Mouse (Mus musculus) MEL (cell line): ENCODE measurements around the gene Orc1. TPM values are rescaled to one million over a fixed set of nuclear protein-coding genes. Genes with fewer than 3 reads are reported as not detected.

ENCODE experiments used
- DNase-seq: peaks from one replicate; pipeline ENCODE4 v3.0.0; 2011; ENCODE audit warnings: low read depth, low spot score
- H3K27ac ChIP-seq: 2 replicates; pipeline ENCODE4 v1.5.1; 2012; ENCODE audit warnings: low read depth, mild to moderate bottlenecking, control low read depth, low read length, moderate library complexity; ENCODE audit not compliant: control insufficient read depth
- H3K27me3 ChIP-seq, 2 experiments: fragments of 150-350 bp in 1 of 2; sonication (generic) in 1 of 2; 2 replicates each; pipeline ENCODE4 v1.6.1; 2012; ENCODE audit warnings: low read length in 2 of 2, mild to moderate bottlenecking in 2 of 2, improper control_type of control experiment in 1 of 2, moderate library complexity in 1 of 2; ENCODE audit not compliant: insufficient read depth in 2 of 2, control insufficient read depth in 1 of 2
- H3K36me3 ChIP-seq, 2 experiments: 2 replicates each; pipeline ENCODE4 v1.6.1; 2012 to 2014; ENCODE audit warnings: low read length in 2 of 2, improper control_type of control experiment in 1 of 2, inconsistent platforms in 1 of 2, mild to moderate bottlenecking in 1 of 2; ENCODE audit not compliant: insufficient read depth in 2 of 2, control insufficient read depth in 1 of 2
- H3K4me1 ChIP-seq, 2 experiments: fragments of 150-350 bp in 1 of 2; sonication (generic) in 1 of 2; 2 replicates each; pipeline ENCODE4 v1.6.1; 2012; ENCODE audit warnings: low read length in 2 of 2, improper control_type of control experiment in 1 of 2, mild to moderate bottlenecking in 1 of 2; ENCODE audit not compliant: insufficient read depth in 2 of 2, control insufficient read depth in 1 of 2
- H3K4me3 ChIP-seq, 2 experiments: fragments of 150-350 bp in 1 of 2; sonication (generic) in 1 of 2; 2 replicates each; pipeline ENCODE4 v1.5.1; 2012; ENCODE audit warnings: low read depth in 2 of 2, low read length in 2 of 2, mild to moderate bottlenecking in 2 of 2, moderate library complexity in 2 of 2, control low read depth in 1 of 2, improper control_type of control experiment in 1 of 2; ENCODE audit not compliant: control insufficient read depth in 1 of 2, insufficient read depth in 1 of 2
- H3K79me2 ChIP-seq: 2 replicates; pipeline ENCODE4 v1.6.1; 2012; ENCODE audit warnings: mild to moderate bottlenecking, low read length, moderate library complexity; ENCODE audit not compliant: control insufficient read depth, poor library complexity, insufficient read depth
- H3K9ac ChIP-seq: 2 replicates; pipeline ENCODE4 v1.6.1; 2012; ENCODE audit warnings: low read depth, mild to moderate bottlenecking, control low read depth, low read length, moderate library complexity; ENCODE audit not compliant: control insufficient read depth, poor library complexity, severe bottlenecking
- H3K9me3 ChIP-seq: fragments of 150-350 bp; sonication (generic); replicated peaks from 2 replicates; pipeline ENCODE4 v1.6.1; 2012; ENCODE audit warnings: mild to moderate bottlenecking, low read length, improper control_type of control experiment, moderate library complexity; ENCODE audit not compliant: insufficient read depth
- BHLHE40 ChIP-seq: IDR thresholded peaks from 2 replicates; pipeline ENCODE4 v1.6.1; 2012; ENCODE audit warnings: low read depth, mild to moderate bottlenecking, inconsistent platforms, low read length, improper control_type of control experiment, borderline replicate concordance
- E2F4 ChIP-seq: IDR thresholded peaks from 2 replicates; pipeline ENCODE4 v1.6.1; 2011; ENCODE audit warnings: low read depth, low read length, improper control_type of control experiment, borderline replicate concordance
- ELF1 ChIP-seq: IDR thresholded peaks from 2 replicates; pipeline ENCODE4 v1.6.1; 2014; ENCODE audit warnings: low read depth, mild to moderate bottlenecking, inconsistent platforms, low read length, improper control_type of control experiment, moderate library complexity
- EP300 ChIP-seq, 2 experiments: IDR thresholded peaks; 2 replicates each; pipeline ENCODE4 v1.6.1; 2011; ENCODE audit warnings: improper control_type of control experiment in 2 of 2, low read length in 2 of 2, low read depth in 1 of 2, mild to moderate bottlenecking in 1 of 2
- ETS1 ChIP-seq: IDR thresholded peaks from 2 replicates; pipeline ENCODE4 v1.6.1; 2012; ENCODE audit warnings: low read depth, mild to moderate bottlenecking, inconsistent platforms, low read length, improper control_type of control experiment, moderate library complexity
- GATA1 ChIP-seq: IDR thresholded peaks from 2 replicates; pipeline ENCODE4 v1.6.1; 2011; ENCODE audit warnings: low read depth, low read length, improper control_type of control experiment
- MAX ChIP-seq: IDR thresholded peaks from 2 replicates; pipeline ENCODE4 v1.6.1; 2011; ENCODE audit warnings: low read length, improper control_type of control experiment
- MAZ ChIP-seq: IDR thresholded peaks from 2 replicates; pipeline ENCODE4 v1.6.1; 2012; ENCODE audit warnings: low read depth, mild to moderate bottlenecking, inconsistent platforms, low read length, improper control_type of control experiment
- MEF2A ChIP-seq: IDR thresholded peaks from 2 replicates; pipeline ENCODE4 v1.6.1; 2014; ENCODE audit warnings: low read depth, mild to moderate bottlenecking, inconsistent platforms, low read length, improper control_type of control experiment; ENCODE audit not compliant: poor library complexity, insufficient replicate concordance, severe bottlenecking; ENCODE audit errors: extremely low read depth
- MXI1 ChIP-seq: IDR thresholded peaks from 2 replicates; pipeline ENCODE4 v1.6.1; 2011; ENCODE audit warnings: mild to moderate bottlenecking, low read depth, low read length, improper control_type of control experiment
- NRF1 ChIP-seq: IDR thresholded peaks from 2 replicates; pipeline ENCODE4 v1.6.1; 2014; ENCODE audit warnings: low read depth, mild to moderate bottlenecking, inconsistent platforms, low read length, improper control_type of control experiment, moderate library complexity; ENCODE audit not compliant: poor library complexity, insufficient read depth, severe bottlenecking
- POLR2AphosphoS2 ChIP-seq: IDR thresholded peaks from 2 replicates; pipeline ENCODE4 v1.6.1; 2011; ENCODE audit warnings: low read length, improper control_type of control experiment
- POLR2AphosphoS5 ChIP-seq: IDR thresholded peaks from 2 replicates; pipeline ENCODE4 v1.6.1; 2012; ENCODE audit warnings: low read depth, borderline replicate concordance, mild to moderate bottlenecking, inconsistent platforms, low read length, moderate library complexity, mixed read lengths
- RCOR1 ChIP-seq: IDR thresholded peaks from 2 replicates; pipeline ENCODE4 v1.6.1; 2012; ENCODE audit warnings: low read depth, mild to moderate bottlenecking, inconsistent platforms, low read length, improper control_type of control experiment
- SIN3A ChIP-seq: IDR thresholded peaks from 2 replicates; pipeline ENCODE4 v1.6.1; 2012; ENCODE audit warnings: low read length, improper control_type of control experiment, inconsistent platforms
- SMC3 ChIP-seq: IDR thresholded peaks from 2 replicates; pipeline ENCODE4 v1.6.1; 2011; ENCODE audit warnings: low read depth, low read length, improper control_type of control experiment
- TAL1 ChIP-seq: IDR thresholded peaks from 2 replicates; pipeline ENCODE4 v1.6.1; 2012; ENCODE audit warnings: mild to moderate bottlenecking, inconsistent platforms, low read length, moderate library complexity, mixed read lengths
- TBP ChIP-seq: IDR thresholded peaks from 2 replicates; pipeline ENCODE4 v1.8.0; 2011; ENCODE audit warnings: low read depth, low read length, improper control_type of control experiment
- TCF12 ChIP-seq: IDR thresholded peaks from 2 replicates; pipeline ENCODE4 v1.6.1; 2014; ENCODE audit warnings: low read depth, mild to moderate bottlenecking, inconsistent platforms, low read length, improper control_type of control experiment, moderate library complexity
- UBTF ChIP-seq: IDR thresholded peaks from 2 replicates; pipeline ENCODE4 v1.6.1; 2012; ENCODE audit warnings: low read depth, mild to moderate bottlenecking, inconsistent platforms, low read length, improper control_type of control experiment, moderate library complexity, borderline replicate concordance; ENCODE audit not compliant: insufficient read depth
- USF1 ChIP-seq: IDR thresholded peaks from 2 replicates; pipeline ENCODE4 v1.6.1; 2014; ENCODE audit warnings: low read depth, mild to moderate bottlenecking, inconsistent platforms, low read length, improper control_type of control experiment, moderate library complexity
- USF2 ChIP-seq, 2 experiments: IDR thresholded peaks; 2 replicates each; pipeline ENCODE4 v1.6.1; 2011 to 2012; ENCODE audit warnings: improper control_type of control experiment in 2 of 2, low read length in 2 of 2, borderline replicate concordance in 1 of 2, inconsistent platforms in 1 of 2, low read depth in 1 of 2, mild to moderate bottlenecking in 1 of 2; ENCODE audit not compliant: insufficient read depth in 1 of 2
- ZC3H11A ChIP-seq: IDR thresholded peaks from 2 replicates; pipeline ENCODE4 v1.6.1; 2012; ENCODE audit warnings: low read depth, mild to moderate bottlenecking, inconsistent platforms, low read length, improper control_type of control experiment
- ZKSCAN1 ChIP-seq: IDR thresholded peaks from 2 replicates; pipeline ENCODE4 v1.6.1; 2012; ENCODE audit warnings: low read depth, mild to moderate bottlenecking, inconsistent platforms, low read length, improper control_type of control experiment, moderate library complexity
- ZMIZ1 ChIP-seq: IDR thresholded peaks from 2 replicates; pipeline ENCODE4 v1.6.1; 2012; ENCODE audit warnings: low read depth, mild to moderate bottlenecking, inconsistent platforms, low read length, improper control_type of control experiment, moderate library complexity
- polyA plus RNA-seq, 2 experiments: library from polyadenylated mRNA; stranded (reverse) in 1 of 2; unstranded in 1 of 2; fragments of >175 nt in 1 of 2; fragments of >200 nt in 1 of 2; gene quantifications; 2 replicates each; pipeline versions ENCODE4 v1.2.1 to v1.2.4; 2012; ENCODE audit warnings: low replicate concordance in 2 of 2, low read depth in 1 of 2; ENCODE audit not compliant: insufficient read length in 2 of 2, insufficient read depth in 1 of 2, missing spikeins in 1 of 2
- total RNA-seq: library from RNA; depleted of rRNA; stranded (reverse); fragments of 300-350 nt; gene quantifications from 2 replicates; pipeline ENCODE4 v1.2.3, GENCODE M21; 2012

The Orc1 gene
- total and polyA plus RNA-seq, 3 experiments, result 24.4 to 26.8 TPM; not detected in 1

- Histone ChIP-seq H3K4me1 (no peaks in the 10 kb centered on the region), H3K36me3 (peaks cover 0 to 13% of the 10 kb centered on the region in 2 experiments; a peak in 2 of 4 replicates)
These were observed 50.2 kb downstream of the Orc1 start for GRCm38 (mm10) chr4:108629363-108629880.

GRCm38 (mm10) chr4:108630096-108630495 is 50.9 kb downstream of the Orc1 start:
- H3K27ac ChIP-seq, result no peak overlapping the region
- TF ChIP-seq MAX (no peak), E2F4 (no peak)
- H3K27me3 ChIP-seq, result no peaks in the 10 kb centered on the region
- H3K4me3 ChIP-seq, result no peak overlapping the region
- DNase-seq, result no peak
- H3K79me2 ChIP-seq, result no peaks in the 10 kb centered on the region
- H3K4me1 ChIP-seq, result no peaks in the 10 kb centered on the region
- H3K9ac ChIP-seq, result no peak overlapping the region
- peaks cover 0 to 13% of the 10 kb centered on the region in 2 experiments; a peak in 2 of 4 replicates for H3K36me3 ChIP-seq
- no peaks in the 10 kb centered on the region for H3K9me3 ChIP-seq

More at GRCm38 (mm10) chr4:108629363-108629880, 50.2 kb downstream of the Orc1 start:
- Histone ChIP-seq H3K79me2 (no peaks in the 10 kb centered on the region), H3K9ac (no peak overlapping the region), H3K4me3 (no peak overlapping the region), H3K27me3 (no peaks in the 10 kb centered on the region), H3K27ac (no peak overlapping the region), H3K9me3 (no peaks in the 10 kb centered on the region)
- DNase-seq, result no peak
- no peak for TF ChIP-seq ETS1
- TF ChIP-seq MEF2A, result no peak
- no peak for TF ChIP-seq POLR2AphosphoS5
- no peak for TF ChIP-seq GATA1
- TF ChIP-seq POLR2AphosphoS2, result no peak
- no peak for TF ChIP-seq ZMIZ1
- TF ChIP-seq RCOR1, result no peak
- no peak for TF ChIP-seq SIN3A
- no peak for TF ChIP-seq USF1
- TF ChIP-seq ZKSCAN1, result no peak
- TF ChIP-seq, all 39 proteins: peak for 0

GRCm38 (mm10) chr4:108631616-108632015 is 52.4 kb downstream of the Orc1 start:
- Histone ChIP-seq H3K79me2 (no peaks in the 10 kb centered on the region), H3K27ac (no peak overlapping the region), H3K36me3 (peaks cover 0 to 11% of the 10 kb centered on the region in 2 experiments; a peak in 2 of 4 replicates)
- TF ChIP-seq ETS1 (no peak), MXI1 (no peak), SMC3 (no peak), EP300 (IDR thresholded peaks at IDR 0.05; ENCODE audit: low read depth in 1 of 2, low read length in 2 of 2) (no peak), ZC3H11A (no peak), TCF12 (no peak), MEF2A (no peak), NRF1 (no peak), USF2 (IDR thresholded peaks at IDR 0.05; ENCODE audit: borderline replicate concordance in 1 of 2, insufficient read depth in 1 of 2, low read depth in 1 of 2, low read length in 2 of 2) (no peak), TAL1 (no peak), SIN3A (no peak), UBTF (no peak), BHLHE40 (no peak), MAZ (no peak), ELF1 (no peak), TBP (no peak)
- TF ChIP-seq, all 39 proteins: peak for 0
- H3K9ac ChIP-seq, result no peak overlapping the region
- no peak overlapping the region for H3K4me3 ChIP-seq
- no peaks in the 10 kb centered on the region for H3K27me3 ChIP-seq
- H3K9me3 ChIP-seq, result no peaks in the 10 kb centered on the region
- DNase-seq, result no peak
- H3K4me1 ChIP-seq, result no peaks in the 10 kb centered on the region
